Mouse (Mus musculus): ENCODE measurements at regions not wholly inside any gene's neighbourhood (a gene's known extent, or its start where the extent isn't known, plus 50 kb on each side); places are given as distances from the start of the nearest gene placed in this dataset.

DNA sequence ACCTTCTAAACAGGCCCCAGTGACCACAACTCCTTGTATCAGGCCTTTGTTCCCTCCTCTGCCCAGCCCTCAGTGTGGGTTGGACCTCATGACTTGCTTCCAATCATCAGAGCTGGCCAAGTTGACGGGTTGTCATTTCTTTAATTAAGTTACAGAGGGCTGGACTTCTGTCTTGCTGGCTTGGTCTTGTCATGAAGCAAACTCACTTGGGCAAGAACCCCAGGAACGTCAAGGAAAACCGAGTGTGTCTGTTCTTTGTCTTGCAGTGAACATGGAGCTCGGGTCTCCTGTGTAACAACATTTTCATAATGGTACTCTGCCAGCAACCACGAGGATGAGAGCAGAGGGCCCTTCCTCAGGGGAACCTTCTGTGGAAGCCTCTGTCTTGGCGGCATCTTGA is 107.3 kb upstream of the Lrig1 start:
- DNase-seq: no peak

GRCm38 (mm10) chr6:94806481-94807160 is 106.7 kb upstream of the Lrig1 start:
- DNase-seq: peak; percentile 23

GRCm38 (mm10) chr6:94805685-94806084 is 105.7 kb upstream of the Lrig1 start:
- peak; percentile 11 for DNase-seq

DNA sequence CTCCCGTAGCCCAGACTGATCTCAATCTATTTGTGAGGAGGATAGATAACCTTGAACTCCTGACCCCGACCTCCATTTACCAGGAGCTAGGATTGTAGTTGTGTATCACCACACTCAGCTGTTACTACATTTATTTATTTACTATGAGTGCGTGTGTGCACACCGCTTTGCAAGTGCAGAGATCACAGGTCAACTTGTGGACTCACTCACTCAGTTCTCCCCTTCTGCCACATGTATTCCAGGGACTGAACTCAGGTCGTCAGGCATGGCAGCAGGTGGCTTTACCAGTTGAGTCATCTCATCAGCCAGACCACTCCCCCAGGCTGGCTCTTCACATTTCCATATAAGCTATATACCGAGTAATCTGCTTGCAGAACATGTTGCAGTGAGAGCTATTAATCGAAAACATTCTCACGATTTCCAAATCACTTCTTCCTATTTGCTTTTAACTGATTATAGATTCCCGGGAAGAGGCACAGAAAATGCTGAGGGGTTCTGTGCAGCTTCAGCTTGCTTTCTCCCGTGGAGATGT is 104.4 kb upstream of the Lrig1 start:
- DNase-seq: no peak

DNA sequence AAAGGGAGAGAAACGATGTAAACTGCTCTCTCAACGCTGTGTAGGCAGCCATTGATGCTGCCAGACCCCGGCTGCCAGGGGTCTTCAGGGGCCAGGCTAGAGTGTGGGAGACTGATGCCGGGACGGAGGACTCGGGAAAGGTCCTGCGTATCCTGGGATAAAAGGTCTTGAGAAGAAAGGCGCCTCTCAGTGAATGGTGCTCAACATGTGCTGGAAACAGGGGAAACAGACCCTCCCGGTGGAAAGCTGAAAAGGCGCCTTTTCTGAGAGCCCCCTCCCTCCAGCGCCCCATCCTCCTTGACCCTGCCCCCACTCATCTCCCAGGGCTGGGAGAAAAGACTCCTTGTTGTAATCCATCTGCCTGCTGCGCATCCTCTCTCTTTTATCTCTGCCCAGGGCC is 101.1 kb upstream of the Lrig1 start:
- DNase-seq: peak; percentile 39

GRCm38 (mm10) chr6:94798545-94799211 is 98.7 kb upstream of the Lrig1 start:
- DNase-seq: no peak

DNA sequence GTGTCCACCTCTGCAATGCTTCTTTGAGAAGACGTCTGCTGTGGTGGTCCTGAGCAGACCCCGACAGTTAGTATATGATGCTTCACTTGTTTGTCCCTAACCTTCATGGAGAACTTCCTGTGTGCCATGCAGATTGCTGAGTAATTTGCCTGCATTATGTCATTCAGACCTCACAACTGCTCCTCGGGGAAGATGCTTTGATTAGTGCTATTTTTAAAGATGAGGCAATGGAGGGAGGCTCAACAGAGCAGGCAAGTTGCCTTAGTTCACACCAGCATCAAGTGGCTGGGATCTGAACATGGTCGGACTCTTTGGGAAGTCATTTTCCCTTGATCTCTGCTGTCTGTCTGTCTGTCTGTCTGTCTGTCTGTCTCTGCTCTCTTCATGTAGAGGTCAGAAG is 95.5 kb upstream of the Lrig1 start:
- DNase-seq: no peak

DNA sequence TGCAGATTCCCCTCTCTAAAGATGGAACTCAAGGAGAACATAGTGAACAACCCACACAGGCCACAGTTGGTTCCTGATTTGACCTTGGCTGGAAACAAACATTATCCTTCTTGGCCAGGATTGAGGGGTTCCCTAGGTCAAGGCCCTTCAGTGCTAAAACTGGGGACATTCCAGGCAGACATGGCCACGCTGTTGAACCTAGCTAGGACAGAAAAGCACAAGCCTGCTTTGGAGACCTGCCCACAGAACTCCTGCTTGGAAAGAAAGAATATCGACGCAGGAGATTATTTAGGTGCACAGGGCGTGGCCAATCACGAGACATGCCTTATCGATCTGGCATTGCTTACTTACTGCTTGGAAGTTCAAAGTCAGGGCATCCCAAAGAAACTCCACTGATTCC is 93.6 kb upstream of the Lrig1 start:
- no peak for DNase-seq

DNA sequence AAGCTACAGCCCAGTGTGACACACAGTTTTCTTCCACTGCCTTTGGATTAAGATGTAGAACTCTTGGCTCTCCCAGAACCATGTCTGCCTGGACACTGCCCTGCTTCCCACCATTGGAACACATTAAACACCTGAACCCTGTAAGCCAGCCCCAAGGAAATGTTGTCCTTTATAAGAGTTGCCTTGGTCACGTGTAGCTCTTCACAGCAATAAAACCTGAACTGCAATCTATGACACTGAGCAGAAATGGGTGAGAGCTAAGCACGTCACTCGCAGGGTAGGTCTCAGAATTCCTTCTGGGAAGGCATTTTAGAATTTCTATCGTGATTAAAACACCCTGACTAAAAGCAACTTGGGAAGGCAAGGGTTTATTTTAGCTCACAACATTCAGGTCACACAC is 92.4 kb upstream of the Lrig1 start:
- no peak for DNase-seq

DNA sequence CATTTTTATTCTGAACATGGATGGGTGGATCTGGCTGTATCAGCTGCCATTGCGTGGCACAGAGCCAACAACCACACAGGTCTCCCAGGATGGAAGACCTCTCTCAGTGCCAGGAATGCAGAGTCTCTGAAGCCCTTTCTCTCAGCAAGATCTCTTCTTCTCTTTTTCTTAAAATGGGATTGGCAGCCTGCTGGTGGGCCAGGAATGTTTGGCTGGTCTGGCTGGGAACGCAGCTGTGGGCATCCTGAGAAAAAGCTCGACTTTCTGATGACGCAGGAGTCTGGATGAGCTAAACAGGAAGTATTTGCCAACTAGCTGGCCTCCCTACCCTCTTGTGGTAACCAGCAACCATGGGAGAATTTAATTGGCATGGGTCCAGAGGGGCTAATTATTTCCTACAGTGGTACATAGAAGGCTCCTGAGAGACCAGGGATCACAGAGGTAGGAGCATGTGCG is 89.4 kb upstream of the Lrig1 start:
- DNase-seq: peak; percentile 45

- no peak for DNase-seq
These were observed 83.5 kb upstream of the Lrig1 start for GRCm38 (mm10) chr6:94783471-94783870.

DNA sequence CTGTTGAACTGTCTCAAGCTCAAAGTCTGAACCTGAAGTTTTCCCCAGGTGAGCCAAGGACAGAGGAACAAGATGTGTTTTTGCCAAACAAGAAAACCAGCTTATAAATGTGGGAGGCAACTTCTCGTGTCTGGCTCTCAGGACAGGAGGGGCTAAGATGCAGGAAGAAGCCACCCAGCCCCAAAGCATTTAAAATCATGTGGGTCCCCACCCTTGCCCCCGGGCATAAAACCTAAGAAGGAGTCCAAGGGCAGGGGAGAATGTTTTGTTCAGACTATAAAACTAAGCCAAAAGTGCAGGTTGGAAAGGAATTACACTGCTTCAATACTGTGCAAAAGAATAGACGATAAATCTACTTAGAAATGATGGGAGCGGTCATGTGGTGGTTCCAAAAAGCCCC is 80.7 kb upstream of the Lrig1 start:
- no peak for DNase-seq

DNA sequence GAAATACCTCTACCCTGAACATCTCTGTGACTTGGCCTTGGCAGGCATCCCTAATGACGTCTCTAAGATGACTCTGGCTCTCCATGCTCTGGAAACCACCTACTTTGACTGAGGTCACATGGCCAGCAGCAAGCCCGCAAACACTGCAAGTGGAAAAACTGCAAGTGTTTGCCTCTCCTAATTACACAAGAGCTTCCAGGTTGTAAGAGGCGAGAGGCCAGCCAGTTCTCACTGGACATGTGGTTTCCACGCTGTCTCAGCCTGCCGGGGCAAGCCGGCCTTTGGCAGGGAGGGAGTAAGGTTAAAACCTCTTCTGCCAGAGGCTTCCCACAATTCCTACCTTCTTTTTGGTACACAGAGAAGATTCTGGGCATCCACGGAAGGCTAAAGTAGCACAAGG is 79.9 kb upstream of the Lrig1 start:
- no peak for DNase-seq

- DNase-seq: no peak
These were observed 79.3 kb upstream of the Lrig1 start for GRCm38 (mm10) chr6:94779213-94779612.

GRCm38 (mm10) chr6:94778797-94779196 is 78.8 kb upstream of the Lrig1 start:
- DNase-seq: no peak

DNA sequence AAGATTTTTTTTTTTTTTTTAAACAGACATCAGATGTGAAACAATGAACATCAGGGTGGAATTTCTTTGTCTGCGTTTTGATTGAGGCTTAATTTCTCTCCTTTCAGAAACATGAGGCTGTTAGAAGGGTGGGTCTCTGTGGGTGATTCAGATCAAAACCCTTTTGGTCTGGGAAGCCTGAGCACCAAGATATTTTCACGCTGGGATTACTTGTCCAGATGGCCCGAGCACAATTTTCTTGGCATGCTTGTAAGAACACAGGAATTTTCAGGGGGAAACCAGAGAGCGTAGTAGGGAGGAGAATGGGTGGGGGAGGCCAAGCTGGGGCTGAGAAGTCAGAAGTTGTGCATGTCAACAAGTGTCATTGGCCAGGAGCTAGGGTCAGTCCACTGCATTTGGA is 76.6 kb upstream of the Lrig1 start:
- no peak for DNase-seq

DNA sequence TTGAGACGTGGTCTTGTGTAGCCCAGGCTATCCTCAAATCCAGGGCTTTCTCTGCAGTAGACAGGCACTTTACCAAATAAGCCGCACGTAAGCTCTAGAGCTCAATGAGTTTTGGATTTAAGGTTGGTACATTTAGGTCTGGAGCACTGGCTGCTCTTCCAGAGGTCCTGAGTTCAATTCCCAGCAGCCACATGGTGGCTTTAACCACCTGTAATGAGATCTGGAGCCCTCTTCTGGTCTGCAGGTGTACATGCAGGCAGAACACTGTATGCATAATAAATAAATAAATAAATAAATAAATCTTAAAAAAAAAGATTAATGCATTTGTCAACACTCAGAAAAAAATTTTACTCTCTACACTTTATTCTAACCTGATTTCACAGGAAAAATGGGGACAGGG is 74.9 kb upstream of the Lrig1 start:
- no peak for DNase-seq

GRCm38 (mm10) chr6:94773604-94774486 is 73.9 kb upstream of the Lrig1 start:
- peak; percentile 50 for DNase-seq

- peak; percentile 29 for DNase-seq
These were observed 73.1 kb upstream of the Lrig1 start for GRCm38 (mm10) chr6:94772868-94773603.

DNA sequence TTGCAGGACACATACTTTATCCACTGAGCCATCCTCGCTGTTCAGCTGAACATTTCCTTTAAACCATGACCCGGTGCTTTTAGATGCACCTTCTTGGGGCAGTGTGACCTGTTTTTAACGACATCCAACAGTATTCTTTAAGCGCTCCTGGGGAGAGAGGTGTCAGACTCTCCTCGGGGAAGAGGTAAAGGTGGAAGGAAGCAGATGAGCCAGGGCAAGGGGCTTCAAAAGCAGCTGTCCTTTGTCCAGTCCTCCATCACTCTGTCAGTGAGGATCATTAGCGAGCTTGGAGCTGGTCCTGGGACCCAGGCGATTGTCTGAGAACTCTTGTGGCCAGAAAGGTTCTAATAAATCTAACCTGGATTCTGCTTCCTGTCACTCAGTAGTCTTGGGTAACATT is 72.4 kb upstream of the Lrig1 start:
- DNase-seq: no peak

GRCm38 (mm10) chr6:94768230-94768629 is 68.3 kb upstream of the Lrig1 start:
- no peak for DNase-seq

DNA sequence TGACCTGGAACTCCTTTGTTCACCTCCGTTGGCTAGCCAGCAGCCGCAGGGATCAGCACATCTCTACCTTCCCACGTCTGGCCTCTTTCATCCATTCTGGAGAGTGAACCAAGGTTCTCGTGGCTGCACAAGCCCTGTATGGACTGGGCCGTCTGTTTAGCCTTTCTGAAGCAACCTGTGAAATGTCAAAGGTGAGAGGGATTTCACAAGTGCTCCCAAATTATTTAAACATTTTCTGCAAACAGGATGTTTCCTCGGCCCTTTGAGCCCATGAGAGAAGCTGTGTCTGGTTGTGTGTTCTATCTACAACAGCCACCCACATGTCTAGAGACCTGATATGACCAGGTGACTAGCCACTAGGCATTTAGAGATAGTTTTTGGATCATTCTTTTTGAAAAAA is 65.8 kb upstream of the Lrig1 start:
- no peak for DNase-seq

DNA sequence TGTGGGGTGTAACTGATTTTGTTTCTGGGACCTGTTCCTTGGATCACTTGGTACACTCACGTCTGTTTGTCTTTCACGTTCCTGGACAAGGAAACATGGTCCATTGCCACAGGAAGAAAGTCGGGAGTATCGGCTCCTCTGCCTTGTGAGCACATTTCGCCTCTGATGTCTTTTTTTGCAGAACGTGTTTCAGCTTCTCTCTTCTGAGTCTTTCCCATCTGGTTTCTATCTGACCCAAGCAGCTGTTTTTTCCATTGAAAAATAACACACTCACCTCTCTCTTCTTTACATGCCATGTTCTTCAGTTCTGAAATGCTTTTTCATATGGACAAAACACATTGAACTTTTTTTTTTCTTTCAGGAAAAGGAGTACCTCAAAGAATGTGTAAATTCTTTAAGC is 61.4 kb upstream of the Lrig1 start:
- DNase-seq: no peak
